Mouse (Mus musculus): ENCODE data around the gene Entpd1.
A peak's percentile ranks its signal among the peaks of the same experiment; 100 is the strongest.

Entpd1 gene

DNA sequence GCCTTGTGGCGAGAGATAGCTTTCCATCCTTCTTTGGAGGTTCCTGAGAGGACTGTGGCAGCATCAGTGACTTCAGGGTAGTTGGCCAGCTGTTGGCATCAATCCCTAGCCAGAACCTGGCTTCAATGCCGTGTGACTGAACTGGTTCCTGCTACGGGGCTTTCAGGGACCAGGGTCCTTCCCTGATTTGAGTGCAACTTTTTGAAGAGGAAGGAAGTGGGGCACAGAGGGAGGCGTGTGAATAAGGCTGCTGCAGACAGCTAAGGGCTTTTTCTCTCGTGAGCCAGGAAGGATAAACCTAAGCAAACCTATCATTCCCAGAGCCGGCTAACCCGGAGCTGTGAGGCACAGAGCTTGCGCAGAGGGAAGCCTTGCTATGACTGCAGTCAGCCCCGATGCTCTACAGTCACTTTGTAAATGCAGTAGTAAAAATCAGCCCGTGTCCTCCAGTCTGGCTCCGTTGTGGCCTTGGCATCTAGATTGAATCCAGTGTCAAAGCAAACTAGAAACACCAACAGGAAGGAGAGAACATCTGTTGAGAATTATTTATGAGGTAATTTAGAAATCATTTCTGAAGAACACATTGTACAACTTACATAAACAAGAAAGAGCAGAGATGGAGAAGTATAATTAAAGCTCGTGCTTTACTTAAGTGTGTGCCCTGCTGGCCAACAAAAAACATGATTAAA, 116.7 kb downstream of the Entpd1 start:
- DNase-seq: no peak

DNA sequence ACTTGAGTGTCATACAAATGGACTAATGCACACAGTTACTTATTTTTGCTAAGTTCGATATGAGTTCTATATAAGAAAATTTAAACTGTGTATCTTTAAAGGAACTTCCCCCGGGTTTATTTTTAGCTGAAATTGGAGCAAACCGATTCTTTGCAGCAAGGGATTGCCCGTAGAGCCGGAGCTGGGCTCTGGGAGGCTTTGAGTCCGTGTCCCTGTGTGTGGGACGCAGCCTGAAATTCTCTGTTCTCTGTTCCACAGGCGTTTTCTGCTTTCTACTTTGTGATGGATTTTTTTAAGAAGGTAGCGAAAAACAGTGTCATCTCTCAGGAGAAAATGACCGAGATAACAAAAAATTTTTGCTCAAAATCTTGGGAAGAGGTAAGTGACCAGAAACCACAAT, 121.2 kb downstream of the Entpd1 start:
- no peak for DNase-seq

DNA sequence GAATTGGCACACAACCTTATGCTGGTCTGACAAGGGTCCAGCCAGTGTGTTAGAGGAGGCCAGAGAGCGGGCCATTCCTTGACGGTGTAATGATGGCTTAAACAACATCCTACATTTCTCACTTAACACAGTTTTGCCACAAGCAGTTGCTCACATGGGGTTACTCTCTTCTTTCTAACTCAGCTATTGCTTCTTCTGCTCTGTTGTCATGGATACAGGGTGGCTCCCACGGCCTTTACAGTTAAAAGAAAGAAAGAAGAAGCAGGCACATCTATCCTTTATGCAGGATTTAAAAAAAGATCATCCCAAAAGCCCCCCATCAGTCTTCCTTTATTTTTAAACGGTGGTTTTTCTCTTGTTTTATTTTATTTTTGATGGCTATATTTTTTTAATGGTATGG, 121.7 kb downstream of the Entpd1 start:
- DNase-seq: no peak

DNA sequence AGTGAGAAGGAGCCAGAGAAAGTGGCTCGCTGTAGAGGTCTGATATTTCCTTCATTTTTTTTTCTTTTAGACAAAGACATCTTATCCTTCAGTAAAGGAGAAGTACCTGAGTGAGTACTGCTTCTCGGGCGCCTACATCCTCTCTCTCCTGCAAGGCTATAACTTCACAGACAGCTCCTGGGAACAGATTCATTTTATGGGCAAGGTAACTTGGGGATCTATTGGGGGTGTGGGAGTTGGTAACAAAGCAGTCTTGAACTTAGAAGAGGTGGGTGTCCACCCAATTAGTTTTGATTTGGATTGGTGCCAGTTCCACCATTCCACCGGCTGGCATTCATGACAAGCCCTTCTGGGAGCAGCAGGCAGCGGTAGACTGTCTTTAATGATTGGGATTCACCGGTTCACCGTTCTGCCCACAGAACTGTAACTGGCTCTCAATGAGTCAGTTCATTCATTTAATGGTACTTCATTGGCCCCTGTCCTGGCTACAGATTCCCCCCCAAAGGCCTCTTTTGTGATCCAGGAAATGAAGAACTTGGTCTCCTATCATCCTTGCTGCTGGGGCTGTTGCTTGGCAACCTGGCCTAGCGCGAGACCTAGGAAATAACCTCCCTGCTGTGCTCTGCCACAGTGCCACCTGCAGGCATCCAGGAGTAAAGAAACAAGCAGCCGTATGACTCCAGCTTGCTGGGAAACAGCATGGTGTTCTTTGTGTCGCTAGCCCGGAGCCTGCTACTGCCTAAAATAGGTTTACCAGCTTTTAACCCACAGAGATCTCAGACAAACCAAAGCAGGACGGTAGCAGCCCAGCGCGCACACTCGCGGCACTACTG, 124.7 kb downstream of the Entpd1 start:
- peak; percentile 61 to 72 for DNase-seq

DNA sequence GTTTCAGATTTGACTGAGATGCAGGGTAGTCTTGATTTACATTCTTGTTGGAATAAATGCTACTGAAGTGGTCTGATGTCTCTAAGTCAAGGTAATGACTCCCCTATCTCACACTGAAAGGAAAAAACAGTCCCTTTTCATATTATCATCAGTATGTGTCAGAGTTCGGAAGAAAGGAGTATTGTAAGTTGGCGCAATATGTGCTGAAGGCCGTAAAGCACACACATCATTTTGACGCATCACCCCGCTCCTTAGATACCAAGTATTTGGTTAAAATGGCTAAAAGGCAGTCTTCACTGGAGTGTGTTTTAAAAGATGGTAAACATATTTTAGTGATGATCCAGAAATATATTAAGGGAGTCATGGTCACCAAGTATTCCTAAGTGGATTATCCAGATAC, 125.4 kb downstream of the Entpd1 start:
- DNase-seq: no peak

DNA sequence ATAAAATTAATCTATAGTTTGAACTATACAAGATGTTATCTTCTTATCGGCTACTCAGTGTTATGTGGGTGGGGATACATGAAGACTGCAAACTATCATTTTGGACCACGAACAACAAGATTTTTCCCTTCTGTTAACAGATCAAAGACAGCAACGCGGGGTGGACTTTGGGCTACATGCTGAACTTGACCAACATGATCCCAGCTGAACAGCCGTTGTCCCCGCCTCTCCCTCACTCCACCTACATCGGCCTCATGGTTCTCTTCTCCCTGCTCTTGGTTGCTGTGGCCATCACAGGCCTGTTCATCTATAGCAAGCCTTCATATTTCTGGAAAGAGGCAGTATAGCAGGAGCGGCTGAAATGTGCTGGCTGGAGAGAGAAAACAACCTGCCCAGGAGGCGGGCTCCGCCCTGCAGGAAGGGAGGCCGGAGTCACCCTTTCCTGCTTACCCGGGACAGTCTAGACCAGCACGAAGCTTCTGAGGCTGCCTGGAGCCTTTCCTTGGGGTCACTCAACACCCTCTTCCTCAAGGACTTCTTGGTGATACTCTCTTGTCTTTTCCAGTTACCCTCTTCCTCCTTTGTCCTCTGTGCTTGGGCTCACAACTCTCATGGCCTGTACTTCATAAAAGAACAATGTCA, 126.6 kb downstream of the Entpd1 start:
- no peak for DNase-seq

DNA sequence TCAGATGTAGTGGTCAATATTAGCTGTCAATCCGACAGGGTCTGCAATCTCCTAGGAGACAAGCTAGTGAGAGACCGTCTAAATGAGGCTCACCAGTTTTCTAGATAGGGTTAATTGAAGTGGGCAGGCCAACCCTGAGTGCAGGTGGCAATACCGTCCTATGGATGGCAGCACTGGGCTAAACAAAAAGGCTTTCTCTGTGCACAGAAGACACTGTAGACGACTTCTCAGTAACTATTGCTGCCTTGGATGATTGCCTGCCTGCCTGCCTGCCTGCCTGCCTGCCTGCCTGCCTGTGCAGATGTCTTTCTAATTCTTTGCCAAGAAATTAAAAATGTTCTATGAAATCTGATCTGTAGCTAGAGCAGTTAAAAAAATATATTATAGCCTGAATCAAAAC, 134.4 kb downstream of the Entpd1 start:
- no peak for DNase-seq

DNA sequence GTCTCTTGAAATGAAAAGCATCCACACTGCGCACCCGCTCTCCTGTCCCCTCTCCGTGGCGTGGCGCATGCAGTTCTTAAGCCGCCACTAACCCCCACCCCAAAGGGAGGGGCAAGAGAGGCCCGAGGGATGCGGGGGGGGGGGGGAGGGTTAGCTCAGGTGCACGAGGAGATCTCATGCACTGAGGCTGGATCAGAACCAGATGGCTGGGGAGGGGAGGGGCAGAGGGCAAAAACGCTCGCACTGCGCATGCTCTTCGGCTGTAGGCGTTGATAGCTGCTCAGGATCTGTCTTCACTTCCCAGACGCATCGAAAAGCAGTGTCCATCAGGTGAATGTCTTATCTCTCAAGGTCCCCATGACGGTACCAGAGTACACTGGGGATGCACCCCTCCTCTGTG, 136.4 kb downstream of the Entpd1 start, which contains the start of gene Cc2d2b:
Gene Cc2d2b (plus strand): TSS at position 195 of the 400 bp plus-strand sequence.
- no peak for DNase-seq

DNA sequence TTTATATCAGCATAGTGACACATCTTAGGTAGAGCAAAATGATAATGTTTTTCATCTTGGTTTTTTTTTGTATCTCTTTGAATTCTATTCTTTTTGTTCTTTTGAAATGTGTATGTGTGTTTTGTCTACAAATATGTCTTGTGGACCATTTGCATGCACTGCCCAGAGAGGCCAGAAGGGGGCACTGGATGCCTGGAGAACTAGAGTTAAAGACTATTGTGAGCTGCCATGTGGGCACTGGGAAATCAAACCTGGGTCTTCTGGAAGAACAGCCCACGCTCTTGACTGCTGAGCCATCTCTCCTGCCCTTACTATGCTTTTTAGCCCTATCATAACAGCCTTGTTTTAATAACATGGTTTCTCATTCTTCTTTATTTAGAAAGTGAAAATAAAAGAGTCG, 142.1 kb downstream of the Entpd1 start:
- peak; percentile 68 to 74 for DNase-seq

DNA sequence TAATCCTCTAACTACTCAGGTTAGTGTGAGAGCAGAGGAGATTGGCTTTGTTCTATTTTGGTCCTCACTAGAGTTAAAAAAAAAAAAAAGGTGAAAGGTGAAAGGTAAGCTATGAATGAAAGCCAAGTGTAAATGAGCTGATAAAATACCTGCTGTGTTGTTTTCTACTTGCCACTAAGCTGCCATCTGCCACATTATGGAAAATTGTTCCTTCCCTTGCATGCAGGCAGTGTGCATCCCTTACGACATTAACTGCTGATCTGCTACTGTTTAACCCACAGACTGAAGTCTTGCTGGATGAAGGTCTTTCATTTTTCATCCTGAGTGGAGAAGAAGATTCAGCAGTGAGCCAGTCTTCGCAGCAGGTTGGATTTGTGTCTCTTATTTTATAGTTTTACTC, 147.9 kb downstream of the Entpd1 start:
- DNase-seq: no peak

DNA sequence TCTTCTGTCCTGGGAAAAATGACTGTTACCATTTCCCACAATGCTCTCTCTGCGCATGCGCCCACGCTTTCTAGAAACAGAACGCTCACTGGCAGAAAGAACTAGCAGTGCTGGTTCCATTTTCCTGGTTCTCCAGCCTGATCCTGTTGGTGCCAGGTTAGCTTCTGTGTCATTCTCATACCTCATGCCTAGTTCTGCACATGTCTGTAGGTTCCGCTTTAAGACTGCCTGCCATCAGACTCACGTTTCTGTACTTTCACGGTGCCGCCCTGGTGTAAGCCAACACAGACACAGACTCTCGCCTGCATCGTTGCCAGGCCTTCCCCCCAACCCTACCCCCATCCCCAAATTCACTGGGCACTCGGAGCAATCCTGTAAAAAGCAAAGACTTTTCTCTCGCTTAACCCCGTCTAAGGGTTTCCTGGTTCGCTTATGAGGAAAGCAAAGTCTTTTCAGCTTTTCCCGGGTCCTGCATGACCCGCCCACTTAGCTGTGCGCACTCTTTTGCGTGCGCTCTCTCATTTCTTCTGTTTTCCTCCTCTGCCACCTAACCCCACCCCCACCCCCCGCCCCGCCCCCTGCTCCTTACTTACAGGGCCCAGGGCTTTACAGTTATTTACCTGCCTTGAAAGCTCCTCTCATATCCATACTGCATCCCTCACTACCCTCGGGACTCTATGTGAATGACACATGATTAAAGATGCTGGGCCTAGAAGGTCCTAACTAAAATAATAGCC, 150.0 kb downstream of the Entpd1 start:
- peak; percentile 18 to 30 for DNase-seq

DNA sequence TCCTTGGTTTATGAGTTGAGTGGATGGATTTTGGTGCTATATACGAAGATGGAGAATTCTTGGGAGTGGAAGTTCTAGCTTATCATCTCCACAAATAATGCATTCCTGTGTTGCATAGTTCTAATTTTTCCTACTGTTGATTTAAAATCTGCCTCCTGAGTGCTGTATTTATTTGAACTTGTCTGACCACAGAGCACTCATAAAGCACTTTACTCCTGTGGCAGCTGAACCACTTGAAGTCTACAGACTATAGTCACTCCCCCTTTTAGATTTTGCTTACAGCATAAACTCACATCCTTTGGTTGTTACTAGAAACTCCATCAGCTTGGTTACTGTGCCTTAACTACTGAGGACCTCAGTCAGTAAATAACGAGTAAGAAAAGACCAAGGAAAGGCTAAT, 155.0 kb downstream of the Entpd1 start:
- no peak for DNase-seq

DNA sequence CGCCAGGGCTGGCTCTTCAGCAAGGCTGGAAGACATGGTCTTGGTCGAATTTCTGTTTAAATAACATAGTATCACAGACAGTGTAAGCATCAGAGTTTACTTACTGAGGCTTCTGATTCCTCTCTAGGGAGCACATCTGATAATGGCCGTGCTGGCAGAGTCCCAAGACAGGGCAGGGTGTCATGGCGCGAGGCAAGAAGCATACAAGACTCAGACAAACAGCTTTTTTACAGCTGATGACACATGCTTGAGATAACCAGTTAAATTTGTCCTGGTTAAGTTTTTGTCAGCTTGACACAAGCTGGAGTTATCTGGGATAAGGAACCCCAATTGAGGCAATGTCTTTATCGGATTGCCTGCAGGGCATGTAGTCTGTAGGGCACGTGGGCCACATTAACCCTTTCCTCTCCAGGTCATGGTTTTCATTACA, 157.2 kb downstream of the Entpd1 start:
- DNase-seq: no peak

DNA sequence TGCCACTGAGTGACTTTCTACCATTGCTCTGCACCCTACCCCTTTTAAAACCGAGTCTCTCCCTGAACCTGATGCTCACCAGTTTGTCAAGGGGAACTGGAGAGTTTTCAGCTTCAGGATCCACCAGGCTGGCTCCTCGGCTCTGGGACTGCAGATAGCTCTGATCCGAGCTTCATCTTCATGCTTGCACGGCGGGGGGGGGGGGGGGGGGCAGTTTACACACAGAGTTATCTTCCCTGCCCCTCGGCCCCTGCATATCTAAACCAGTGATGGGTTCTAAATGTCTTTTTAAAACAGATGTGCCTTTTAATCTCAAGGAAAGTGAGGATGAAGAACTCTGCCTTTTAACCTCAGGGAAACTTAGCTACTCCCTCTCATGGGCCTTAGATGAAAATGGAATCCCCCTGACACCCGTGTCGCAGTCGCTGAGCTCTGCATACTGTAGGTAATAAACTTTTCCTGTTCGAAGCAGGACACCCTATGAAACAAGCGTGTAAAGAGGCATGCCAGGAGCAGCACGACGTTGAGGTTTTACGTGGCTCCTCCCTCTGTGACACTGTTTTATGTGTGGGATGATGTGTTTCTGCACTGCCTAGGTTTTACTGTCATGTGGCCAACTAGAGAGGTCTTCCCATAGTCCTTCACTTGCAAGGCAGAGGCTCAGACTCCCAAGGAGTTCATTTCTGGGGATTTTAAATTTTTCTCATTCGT, 176.0 kb downstream of the Entpd1 start:
- no peak for DNase-seq

DNA sequence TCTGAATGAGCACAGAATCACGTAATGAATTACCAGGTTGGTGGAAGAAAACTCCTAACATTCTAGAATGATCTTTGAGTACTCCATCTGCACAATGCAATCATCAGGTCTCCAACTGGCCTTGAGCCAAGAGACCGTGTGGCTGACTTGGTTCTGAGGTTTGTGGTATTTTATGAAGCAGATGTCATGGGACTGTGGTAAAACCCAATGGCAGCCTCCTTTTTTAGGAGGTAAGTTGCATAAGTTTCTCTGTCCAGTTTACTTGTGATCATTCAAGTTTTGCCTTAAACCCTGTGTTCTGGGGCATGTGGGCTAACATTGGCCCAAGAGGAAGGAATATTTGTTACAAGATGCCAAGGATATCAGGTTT, 176.5 kb downstream of the Entpd1 start:
- DNase-seq: no peak
